ENCODE assay signal across 7 mouse cellular contexts in the genomic region with DNA sequence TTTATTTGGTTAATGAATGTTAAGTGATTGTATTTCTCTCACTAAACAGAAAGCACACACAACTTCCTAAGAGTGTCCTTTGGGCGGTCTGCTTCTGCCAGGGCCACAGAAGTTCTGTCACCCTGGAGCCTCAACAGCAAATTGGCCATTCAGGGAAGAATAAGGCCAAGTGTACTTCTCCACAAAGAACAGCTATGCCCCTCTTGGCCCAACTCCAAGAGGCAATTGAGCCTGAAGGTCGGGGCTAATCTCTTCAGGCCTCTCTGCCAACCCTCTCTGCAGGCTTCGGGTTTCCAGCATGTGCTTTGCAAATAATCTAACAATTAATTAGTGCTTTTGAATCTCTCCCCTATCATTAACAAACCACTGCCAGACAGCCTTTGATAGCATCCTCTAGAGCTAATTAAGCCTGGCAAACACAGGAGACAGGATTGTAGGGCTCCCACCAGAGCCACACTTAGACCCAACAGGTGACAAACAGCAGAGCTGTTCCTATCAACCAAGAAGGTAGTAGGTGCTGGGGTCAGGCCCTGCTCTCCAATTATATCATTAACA. TPM values are rescaled to one million over a fixed set of nuclear protein-coding genes. Genes with fewer than 3 reads are reported as not detected.
A peak's percentile ranks its signal among the peaks of the same experiment; 100 is the strongest.
DNase-seq lines count a peak whose midpoint lies in the region; ATAC-seq and TF ChIP-seq lines count a peak whose summit lies in the region.

No protein-coding gene starts in this region.

- H3K9me3 ChIP-seq in embryonic facial prominence, embryonic 11.5 days (replicated peaks; ENCODE audit: control insufficient read depth, low read length) = no peaks in the 10 kb centered on the region
- no peaks in the 10 kb centered on the region for H3K9me3 ChIP-seq in lung, embryonic 14.5 days (ENCODE audit: low read depth, low read length)

- no peaks in the 10 kb centered on the region for H3K27me3 ChIP-seq in embryonic facial prominence, embryonic 11.5 days (ENCODE audit: control insufficient read depth, insufficient read depth, low read length)
- H3K27me3 ChIP-seq in lung, embryonic 14.5 days (ENCODE audit: insufficient read depth, low read length) = no peaks in the 10 kb centered on the region

- 0 out of 2 replicates have a peak overlapping the region, but pooled peaks have one; percentile 14 for H3K27ac ChIP-seq in embryonic facial prominence, embryonic 11.5 days (replicated peaks; ENCODE audit: low read depth, low read length)
- peak overlapping the region; percentile 69 for H3K27ac ChIP-seq in lung, embryonic 14.5 days (ENCODE audit: low read depth)

- H3K36me3 ChIP-seq in embryonic facial prominence, embryonic 11.5 days (replicated peaks; ENCODE audit: control insufficient read depth, insufficient read depth, low read depth, low read length) = no peaks in the 10 kb centered on the region
- H3K36me3 ChIP-seq in lung, embryonic 14.5 days (ENCODE audit: insufficient read depth) = peaks cover 3% of the 10 kb centered on the region; the same call in 1 of the 2 replicates

- no peak for TF ChIP-seq CTCF in lung, embryonic 14.5 days (IDR thresholded peaks at IDR 0.05; ENCODE audit: low read depth)

- H3K4me1 ChIP-seq in embryonic facial prominence, embryonic 11.5 days (ENCODE audit: control insufficient read depth, insufficient read depth, low read length) = 0 out of 2 replicates have a peak, but pooled peaks cover 2% of the 10 kb centered on the region
- H3K4me1 ChIP-seq in lung, embryonic 14.5 days (ENCODE audit: insufficient read depth) = peaks cover 32% of the 10 kb centered on the region

- intact Hi-C loops in heart, postnatal 10 days (cut with DNase I) = no loop called here

- no peak overlapping the region for H3K4me2 ChIP-seq in embryonic facial prominence, embryonic 11.5 days (ENCODE audit: low read depth, low read length)
- H3K4me2 ChIP-seq in lung, embryonic 14.5 days = 0 out of 2 replicates have a peak overlapping the region, but pooled peaks have one; percentile 23

- 8% methylated on average over 3 of the region's 3 CpGs for WGBS in embryonic facial prominence, embryonic 11.5 days
- 9% methylated on average over 3 of the region's 3 CpGs for WGBS in lung, embryonic 14.5 days

- ATAC-seq in embryonic facial prominence, embryonic 11.5 days (replicated peaks; ENCODE audit: insufficient number of reproducible peaks, low FRiP score, low TSS enrichment, low read depth) = 0 out of 2 replicates have a peak, but pooled peaks have one; percentile 35
- ATAC-seq in lung, embryonic 14.5 days (ENCODE audit: insufficient read depth) = peak; percentile 32; the same call in 1 of the 2 replicates

- no peak overlapping the region for H3K4me3 ChIP-seq in embryonic facial prominence, embryonic 11.5 days (ENCODE audit: low read depth, low read length)
- no peak overlapping the region for H3K4me3 ChIP-seq in lung, embryonic 14.5 days (ENCODE audit: low read depth, low read length)

- no peak overlapping the region for H3K9ac ChIP-seq in embryonic facial prominence, embryonic 11.5 days (replicated peaks; ENCODE audit: low read length)
- H3K9ac ChIP-seq in lung, embryonic 14.5 days = no peak overlapping the region

- peak; percentile 80 for DNase-seq in adrenal gland, postnatal 10 days
- peak; percentile 72 for DNase-seq in embryonic facial prominence, embryonic 11.5 days (ENCODE audit: low spot score)
- peak; percentile 75 to 78 for DNase-seq in heart, postnatal 10 days
- DNase-seq in kidney, postnatal 4 days = peak; percentile 45 to 64
- peak; percentile 84 for DNase-seq in lung, embryonic 14.5 days
- DNase-seq in right cerebral cortex, postnatal 14 days = peak; percentile 27
- DNase-seq in adipocyte (ENCODE audit: low spot score) = no peak

RNA-seq across cellular contexts. Expression of gene Tgfbr3, which starts 37.6 kb away (rescaled TPM):
- 100 to 1,000 TPM; 125 to 160 TPM for total RNA-seq in adrenal gland, postnatal 10 days (2021)
- 10.5 and 12.3 TPM in 2 replicates for polyA plus RNA-seq in embryonic facial prominence, embryonic 11.5 days (2014; fragmentation: Nextera tagmentation; extraction: Ambion mirVana)
- total RNA-seq in heart, postnatal 10 days (2021) = 10 to 100 TPM; 42.6 to 52.0 TPM
- 23.8 and 23.9 TPM in 2 replicates for polyA plus RNA-seq in lung, embryonic 14.5 days (2014; fragmentation: Nextera tagmentation; extraction: Ambion mirVana)
